Mouse (Mus musculus): Measurements from ENCODE around the gene Gm3435.
"Not testable (repeated sequence)": the region's sequence is repeated elsewhere in the genome, so short reads cannot be mapped to it uniquely, and the experiment has no call there.

- not testable (repeated sequence) for TF ChIP-seq ZC3H11A (IDR thresholded peaks at IDR 0.05; ENCODE audit: borderline replicate concordance, low read depth, low read length); CHD2 (IDR thresholded peaks at IDR 0.05; ENCODE audit: low read depth, low read length); MAFK (IDR thresholded peaks at IDR 0.05; ENCODE audit: insufficient read depth, low read depth, low read length); HCFC1 (IDR thresholded peaks at IDR 0.05; ENCODE audit: borderline replicate concordance, insufficient read depth, low read length)
Measured at GRCm38 (mm10) chr17:14960951-14961556, 48.9 kb upstream of the Gm3435 start, which contains the start of gene Phf10.
